Mouse (Mus musculus): ENCODE results near the gene Tubgcp2.
A peak's percentile ranks its signal among the peaks of the same experiment; 100 is the strongest.

The Tubgcp2 gene

GRCm38 (mm10) chr7:139980778-139981177, 55.7 kb downstream of the Tubgcp2 start:
- DNase-seq (ENCODE audit: low read depth, low spot score), result no peak

GRCm38 (mm10) chr7:139979011-139979719, 57.3 kb downstream of the Tubgcp2 start:
- DNase-seq (ENCODE audit: low read depth, low spot score), result no peak

GRCm38 (mm10) chr7:139978278-139978892, 58.1 kb downstream of the Tubgcp2 start, which contains the start of gene 6430531B16Rik:
TSS of gene 6430531B16Rik (minus strand) at chr7:139978755.
- peak; percentile 60 for DNase-seq (ENCODE audit: low read depth, low spot score)

- no peak for DNase-seq (ENCODE audit: low read depth, low spot score)
Observed at GRCm38 (mm10) chr7:139975471-139975870, 61.0 kb downstream of the Tubgcp2 start.

GRCm38 (mm10) chr7:139974307-139974706, 62.2 kb downstream of the Tubgcp2 start:
- DNase-seq (ENCODE audit: low read depth, low spot score), result no peak

GRCm38 (mm10) chr7:139972923-139973331, 63.5 kb downstream of the Tubgcp2 start:
- no peak for DNase-seq (ENCODE audit: low read depth, low spot score)

- no peak for DNase-seq (ENCODE audit: low read depth, low spot score)
Observed at GRCm38 (mm10) chr7:139971436-139971835, 65.0 kb downstream of the Tubgcp2 start.

GRCm38 (mm10) chr7:139970979-139971378, 65.5 kb downstream of the Tubgcp2 start:
- DNase-seq (ENCODE audit: low read depth, low spot score), result no peak

- no peak for DNase-seq (ENCODE audit: low read depth, low spot score)
Observed at GRCm38 (mm10) chr7:139970216-139970919, 66.1 kb downstream of the Tubgcp2 start.

- peak; percentile 73 for DNase-seq (ENCODE audit: low read depth, low spot score)
Observed at GRCm38 (mm10) chr7:139969348-139970130, 66.9 kb downstream of the Tubgcp2 start.

- no peak for DNase-seq (ENCODE audit: low read depth, low spot score)
Observed at GRCm38 (mm10) chr7:139968428-139968827, 68.0 kb downstream of the Tubgcp2 start.

GRCm38 (mm10) chr7:139967175-139967574, 69.3 kb downstream of the Tubgcp2 start:
- no peak for DNase-seq (ENCODE audit: low read depth, low spot score)

GRCm38 (mm10) chr7:139963814-139964213, 72.7 kb downstream of the Tubgcp2 start:
- DNase-seq (ENCODE audit: low read depth, low spot score), result no peak

GRCm38 (mm10) chr7:139961141-139961540, 75.3 kb downstream of the Tubgcp2 start:
- no peak for DNase-seq (ENCODE audit: low read depth, low spot score)

- DNase-seq (ENCODE audit: low read depth, low spot score), result no peak
Observed at GRCm38 (mm10) chr7:139957958-139958357, 78.5 kb downstream of the Tubgcp2 start.

GRCm38 (mm10) chr7:139957437-139957836, 79.0 kb downstream of the Tubgcp2 start:
- DNase-seq (ENCODE audit: low read depth, low spot score), result no peak

GRCm38 (mm10) chr7:139956658-139957057, 79.8 kb downstream of the Tubgcp2 start:
- no peak for DNase-seq (ENCODE audit: low read depth, low spot score)

GRCm38 (mm10) chr7:139955505-139955904, 81.0 kb downstream of the Tubgcp2 start:
- no peak for DNase-seq (ENCODE audit: low read depth, low spot score)

GRCm38 (mm10) chr7:139951991-139952633, 84.4 kb downstream of the Tubgcp2 start:
- peak; percentile 50 for DNase-seq (ENCODE audit: low read depth, low spot score)

GRCm38 (mm10) chr7:139951079-139951478, 85.4 kb downstream of the Tubgcp2 start:
- no peak for DNase-seq (ENCODE audit: low read depth, low spot score)

- DNase-seq (ENCODE audit: low read depth, low spot score), result no peak
Observed at GRCm38 (mm10) chr7:139950283-139950971, 86.0 kb downstream of the Tubgcp2 start.

Data from retina, adult 2 months (tissue).